Mouse (Mus musculus) lung, adult 2 months (tissue): Measurements from ENCODE around the gene Krt18.

Experiments
- CTCF ChIP-seq: fragments of 200-500 bp; IDR thresholded peaks from 2 replicates; pipeline ENCODE4 v1.5.1; 2011; ENCODE audit warnings: mild to moderate bottlenecking, low read length, control low read depth; ENCODE audit not compliant: insufficient read depth
- POLR2A ChIP-seq: fragments of 200-500 bp; IDR thresholded peaks from 2 replicates; pipeline ENCODE4 v1.6.1; 2011; ENCODE audit warnings: low read depth, mild to moderate bottlenecking, control low read depth, low read length, borderline replicate concordance; ENCODE audit errors: extremely low read depth

- TF ChIP-seq CTCF, result peak; percentile 24; the same call in 1 of the 2 replicates
- no peak for TF ChIP-seq POLR2A
These were observed 10.0 kb upstream of the Krt18 start for GRCm38 (mm10) chr15:102017918-102018463.
